Mouse (Mus musculus) neural tube, embryonic 10.5 days (tissue): Measurements from ENCODE around the gene Btbd6.

Experiments
- DNase-seq: peaks from one replicate; pipeline ENCODE4 v3.0.0-alpha.2; 2017; ENCODE audit warnings: low spot score; ENCODE audit errors: extremely low spot score

Gene Btbd6

GRCm38 (mm10) chr12:112976371-112977073 lies at the start of gene Btbd6:
Gene Btbd6 (plus strand): TSS chr12:112976482.
- DNase-seq: peak; percentile 79

GRCm38 (mm10) chr12:112927265-112927664 lies 49.0 kb upstream of the Btbd6 start:
- no peak for DNase-seq

GRCm38 (mm10) chr12:112928401-112929241 lies 47.7 kb upstream of the Btbd6 start:
- peak; percentile 49 for DNase-seq

GRCm38 (mm10) chr12:112929562-112930352 lies 46.5 kb upstream of the Btbd6 start, which contains the start of gene Jag2:
Gene Jag2 (minus strand): TSS chr12:112929776.
- DNase-seq: peak; percentile 69

GRCm38 (mm10) chr12:112932647-112933046 lies 43.6 kb upstream of the Btbd6 start:
- no peak for DNase-seq

- no peak for DNase-seq
Measured at GRCm38 (mm10) chr12:112937906-112938305, 38.4 kb upstream of the Btbd6 start.

- DNase-seq: no peak
Measured at GRCm38 (mm10) chr12:112938366-112938765, 37.9 kb upstream of the Btbd6 start.

GRCm38 (mm10) chr12:112938873-112939565 lies 37.3 kb upstream of the Btbd6 start:
- DNase-seq: peak; percentile 47

- no peak for DNase-seq
Measured at GRCm38 (mm10) chr12:112940238-112940637, 36.0 kb upstream of the Btbd6 start.

- no peak for DNase-seq
Measured at GRCm38 (mm10) chr12:112940710-112941109, 35.6 kb upstream of the Btbd6 start.

GRCm38 (mm10) chr12:112941156-112941775 lies 35.0 kb upstream of the Btbd6 start:
- DNase-seq: no peak

GRCm38 (mm10) chr12:112941776-112942713 lies 34.2 kb upstream of the Btbd6 start, which contains the start of gene Nudt14:
Gene Nudt14 (minus strand): TSS chr12:112942124.
- DNase-seq: peak; percentile 83

- DNase-seq: no peak
Measured at GRCm38 (mm10) chr12:112943669-112944068, 32.6 kb upstream of the Btbd6 start.

- no peak for DNase-seq
Measured at GRCm38 (mm10) chr12:112947307-112947706, 29.0 kb upstream of the Btbd6 start.

- DNase-seq: peak; percentile 89
Measured at GRCm38 (mm10) chr12:112950040-112950760, 26.1 kb upstream of the Btbd6 start.

- DNase-seq: no peak
Measured at GRCm38 (mm10) chr12:112950761-112951129, 25.5 kb upstream of the Btbd6 start.

GRCm38 (mm10) chr12:112951150-112951842 lies 25.0 kb upstream of the Btbd6 start:
- DNase-seq: no peak

- DNase-seq: no peak
Measured at GRCm38 (mm10) chr12:112952433-112952832, 23.8 kb upstream of the Btbd6 start.
